Mouse (Mus musculus): ENCODE results near the gene Gm20388.

- TF ChIP-seq EP300 (IDR thresholded peaks at IDR 0.05; ENCODE audit: insufficient read depth, low read depth, low read length): no peak
- no peak for TF ChIP-seq CTCF (IDR thresholded peaks at IDR 0.05; ENCODE audit: low read depth, low read length)
These were observed 849.2 kb downstream of the Gm20388 start for GRCm38 (mm10) chr8:120759847-120760246.

All from ES-Bruce4 (cell line).